Mouse (Mus musculus) frontal cortex, postnatal 14 days (tissue): ENCODE measurements around the gene Gm10696.
"Not testable (repeated sequence)": the region's sequence is repeated elsewhere in the genome, so short reads cannot be mapped to it uniquely, and the experiment has no call there.

Experiments
- DNase-seq, 2 experiments: peaks; one replicate each; pipeline ENCODE4 v3.0.0; 2022; ENCODE audit warnings: low spot score in 2 of 2

The Gm10696 gene

GRCm38 (mm10) chr3:94178093-94178492 lies at the start of gene Gm10696:
Gene Gm10696 (minus strand): TSS chr3:94178193.
- DNase-seq: not testable (repeated sequence)

- not testable (repeated sequence) for DNase-seq
Observed at GRCm38 (mm10) chr3:94196414-94196813, 18.4 kb upstream of the Gm10696 start, which contains the start of gene Gm5286. Gene Gm5286 (plus strand): TSS chr3:94196714.

GRCm38 (mm10) chr3:94167351-94167750 lies 10.6 kb downstream of the Gm10696 start:
- not testable (repeated sequence) for DNase-seq
